Mouse (Mus musculus): ENCODE data around the gene Lrch3.

DNA sequence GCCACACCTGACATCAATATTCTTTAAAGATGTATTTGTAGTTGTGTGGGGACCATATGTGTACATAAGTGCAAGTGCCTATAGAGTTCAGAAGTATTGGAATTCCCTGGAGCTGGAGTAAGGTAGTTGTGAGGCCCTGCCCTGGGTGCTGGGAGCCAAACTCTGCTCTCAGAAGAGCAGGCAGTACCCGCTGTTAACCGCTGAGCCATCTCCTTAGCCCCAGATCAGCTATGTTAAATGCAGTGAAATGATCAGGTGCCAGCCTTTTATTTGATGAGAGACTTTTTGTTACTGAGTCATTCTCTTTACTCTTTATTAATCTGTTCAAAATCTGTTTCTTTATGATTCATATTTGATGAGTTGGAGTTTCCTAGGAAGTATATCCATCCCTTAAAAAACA is 16.0 kb downstream of the Lrch3 start:
- TF ChIP-seq EP300 (IDR thresholded peaks at IDR 0.05; ENCODE audit: low read depth) (no peak), CTCF (IDR thresholded peaks at IDR 0.05; ENCODE audit: low read depth) (no peak)

Measured in heart, postnatal 0 days (tissue).